Mouse (Mus musculus) midbrain, embryonic 13.5 days (tissue): ENCODE measurements around the gene Rrm1. TPM values are rescaled to one million over a fixed set of nuclear protein-coding genes. Genes with fewer than 3 reads are reported as not detected.
"Not testable (repeated sequence)": the region's sequence is repeated elsewhere in the genome, so short reads cannot be mapped to it uniquely, and the experiment has no call there.

ENCODE experiments used
- ATAC-seq: fragments of 200-750 bp; cut with Nextera tagmentation; 2 replicates; pipeline ENCODE4 v1.8.0; 2017; ENCODE audit warnings: mild to moderate bottlenecking, moderate TSS enrichment, moderate library complexity
- H3K27ac ChIP-seq: fragments of 300-500 bp; sonication (generic); 2 replicates; pipeline ENCODE4 v1.5.1; 2015; ENCODE audit warnings: inconsistent platforms, mild to moderate bottlenecking, moderate library complexity
- H3K27me3 ChIP-seq: fragments of 300-500 bp; sonication (generic); 2 replicates; pipeline ENCODE4 v1.6.1; 2015; ENCODE audit warnings: mild to moderate bottlenecking, inconsistent platforms
- H3K36me3 ChIP-seq: fragments of 300-500 bp; sonication (generic); 2 replicates; pipeline ENCODE4 v1.6.1; 2015; ENCODE audit warnings: mild to moderate bottlenecking, inconsistent platforms
- H3K4me1 ChIP-seq: fragments of 300-500 bp; sonication (generic); replicated peaks from 2 replicates; pipeline ENCODE4 v1.6.1; 2015; ENCODE audit warnings: inconsistent platforms
- H3K4me2 ChIP-seq: fragments of 300-500 bp; sonication (generic); replicated peaks from 2 replicates; pipeline ENCODE4 v1.6.1; 2015; ENCODE audit warnings: moderate library complexity, mild to moderate bottlenecking, inconsistent platforms
- H3K4me3 ChIP-seq: fragments of 300-500 bp; sonication (generic); replicated peaks from 2 replicates; pipeline ENCODE4 v1.5.1; 2015; ENCODE audit warnings: mild to moderate bottlenecking, inconsistent platforms
- H3K9ac ChIP-seq: fragments of 300-500 bp; sonication (generic); replicated peaks from 2 replicates; pipeline ENCODE4 v1.6.1; 2015; ENCODE audit warnings: mild to moderate bottlenecking, inconsistent platforms
- H3K9me3 ChIP-seq: fragments of 300-500 bp; sonication (generic); 2 replicates; pipeline ENCODE4 v1.6.1; 2016; ENCODE audit warnings: mild to moderate bottlenecking, inconsistent platforms
- WGBS: fragments of 180-500 bp; shearing (Covaris S2); methylation state at CpG from one replicate; pipeline ENCODE4 v1.1.7; 2015; 5-methylcytosine and 5-hydroxymethylcytosine counted together
- polyA plus RNA-seq: library from polyadenylated mRNA; unstranded; fragments of >200 nt; fragmentation: Nextera tagmentation; extraction: Ambion mirVana; gene quantifications from 2 replicates; pipeline ENCODE4 v1.2.1, GENCODE M21; 2015

Gene Rrm1
- polyA plus RNA-seq = 85.6 and 86.3 TPM in 2 replicates

- peaks cover 24% of the 10 kb centered on the region for H3K4me1 ChIP-seq
- peak within 1 kb of the TSS; percentile 89 for H3K4me3 ChIP-seq
- no peaks in the 10 kb centered on the region for H3K9me3 ChIP-seq
- H3K4me2 ChIP-seq = peak within 1 kb of the TSS; percentile 79
- H3K27ac ChIP-seq = peak within 1 kb of the TSS; percentile 69; the same call in 1 of the 2 replicates
- ATAC-seq = peak; percentile 99
- WGBS = under 1% methylated on average over 56 of the region's 56 CpGs
- peak within 1 kb of the TSS; percentile 85 for H3K9ac ChIP-seq
- H3K27me3 ChIP-seq = peaks cover 18% of the 10 kb centered on the region
- peaks cover 22% of the 10 kb centered on the region for H3K36me3 ChIP-seq
Measured at GRCm38 (mm10) chr7:102441657-102442391, at the start of gene Rrm1. TSS of gene Rrm1 (plus strand) at chr7:102441695.

GRCm38 (mm10) chr7:102393898-102394297, 47.6 kb upstream of the Rrm1 start:
- no peak overlapping the region for H3K27ac ChIP-seq
- no peak overlapping the region for H3K4me2 ChIP-seq
- no peaks in the 10 kb centered on the region for H3K4me1 ChIP-seq
- no peak for ATAC-seq
- no peaks in the 10 kb centered on the region for H3K9me3 ChIP-seq
- H3K36me3 ChIP-seq = no peaks in the 10 kb centered on the region
- no peak overlapping the region for H3K9ac ChIP-seq
- no peaks in the 10 kb centered on the region for H3K27me3 ChIP-seq
- H3K4me3 ChIP-seq = no peak overlapping the region
- WGBS = 91% methylated on average over 2 of the region's 2 CpGs

DNA sequence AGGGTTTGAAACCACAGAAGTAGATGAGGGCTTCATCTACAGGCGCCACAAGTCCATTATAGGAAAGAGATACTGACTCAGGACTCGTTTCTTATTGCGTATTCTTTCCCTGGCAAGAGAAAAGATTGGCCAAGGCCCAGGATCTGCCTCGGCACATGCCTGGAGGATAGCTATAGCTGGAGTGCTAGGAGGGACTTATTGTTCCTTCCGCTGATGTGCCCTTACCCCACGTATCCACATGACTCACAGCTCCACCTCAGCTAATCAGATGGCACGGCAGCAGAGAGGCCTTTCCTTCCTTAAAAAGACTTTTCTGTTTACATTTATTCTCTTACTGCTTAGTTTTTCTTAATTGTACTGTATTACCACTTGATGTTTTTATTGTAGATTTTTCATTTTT, 45.6 kb upstream of the Rrm1 start:
- ATAC-seq = no peak
- no peaks in the 10 kb centered on the region for H3K9me3 ChIP-seq
- 88% methylated on average over 7 of the region's 7 CpGs for WGBS

DNA sequence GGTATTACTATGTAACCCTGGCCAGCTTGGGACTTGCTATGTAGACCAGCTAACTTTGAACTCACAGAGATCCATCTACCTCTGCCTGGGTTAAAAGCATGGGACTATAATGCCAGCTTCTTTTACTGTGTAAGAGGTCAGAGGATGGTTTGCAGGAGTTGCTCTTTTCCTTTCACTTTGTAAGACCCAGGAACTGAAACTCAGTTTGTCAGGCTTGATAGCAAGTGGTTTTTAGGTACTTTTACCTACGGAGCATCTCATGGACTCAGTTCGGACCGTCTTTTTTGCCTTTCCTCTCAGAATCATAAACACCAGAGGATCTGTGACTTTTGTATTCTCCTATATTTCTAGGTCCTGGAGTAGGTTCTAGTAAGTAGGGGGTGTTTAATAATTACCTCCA, 45.2 kb upstream of the Rrm1 start:
- Histone ChIP-seq H3K9me3 (no peaks in the 10 kb centered on the region), H3K4me2 (no peak overlapping the region), H3K36me3 (no peaks in the 10 kb centered on the region), H3K27ac (no peak overlapping the region), H3K4me3 (no peak overlapping the region), H3K4me1 (0 out of 2 replicates have a peak, but pooled peaks cover 4% of the 10 kb centered on the region), H3K9ac (no peak overlapping the region), H3K27me3 (no peaks in the 10 kb centered on the region)
- 94% methylated on average over 3 of the region's 3 CpGs for WGBS
- ATAC-seq = no peak

More for the DNA sequence above, 45.6 kb upstream of the Rrm1 start:
- Histone ChIP-seq H3K4me3 (no peak overlapping the region), H3K36me3 (no peaks in the 10 kb centered on the region), H3K4me2 (no peak overlapping the region), H3K4me1 (0 out of 2 replicates have a peak, but pooled peaks cover 4% of the 10 kb centered on the region), H3K27me3 (no peaks in the 10 kb centered on the region), H3K27ac (no peak overlapping the region), H3K9ac (no peak overlapping the region)

DNA sequence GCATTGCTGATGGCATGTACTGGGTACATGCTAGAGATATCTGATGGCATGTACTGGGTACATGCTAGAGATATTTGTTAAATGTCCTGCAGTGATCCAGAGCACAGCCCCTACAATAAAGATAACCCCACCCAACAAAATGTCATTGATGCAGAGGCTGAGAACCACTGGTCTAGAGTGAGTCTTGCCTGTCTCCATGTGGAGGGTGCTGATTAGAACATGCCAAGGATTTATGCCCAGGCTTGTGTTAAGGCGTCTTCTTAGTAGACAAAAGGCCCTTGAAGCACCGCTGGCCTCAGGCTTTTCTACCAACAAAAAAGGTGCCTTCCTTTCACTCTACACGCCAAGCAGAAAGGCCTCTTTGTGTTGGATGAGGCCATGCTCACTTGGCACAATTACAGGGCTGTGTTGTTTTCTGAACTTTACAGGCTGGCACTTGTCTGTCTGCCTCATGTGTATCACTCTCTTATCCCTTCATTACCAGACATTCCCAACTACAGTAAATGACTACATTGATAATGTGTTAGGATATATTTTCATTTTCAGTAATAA, 42.2 kb upstream of the Rrm1 start:
- Histone ChIP-seq H3K27me3 (no peaks in the 10 kb centered on the region), H3K9ac (no peak overlapping the region), H3K36me3 (no peaks in the 10 kb centered on the region), H3K9me3 (no peaks in the 10 kb centered on the region), H3K4me2 (no peak overlapping the region), H3K27ac (no peak overlapping the region), H3K4me3 (no peak overlapping the region), H3K4me1 (0 out of 2 replicates have a peak, but pooled peaks cover 4% of the 10 kb centered on the region)
- whole genome bisulfite sequencing = 39% methylated on average over 3 of the region's 3 CpGs
- ATAC-seq = no peak

DNA sequence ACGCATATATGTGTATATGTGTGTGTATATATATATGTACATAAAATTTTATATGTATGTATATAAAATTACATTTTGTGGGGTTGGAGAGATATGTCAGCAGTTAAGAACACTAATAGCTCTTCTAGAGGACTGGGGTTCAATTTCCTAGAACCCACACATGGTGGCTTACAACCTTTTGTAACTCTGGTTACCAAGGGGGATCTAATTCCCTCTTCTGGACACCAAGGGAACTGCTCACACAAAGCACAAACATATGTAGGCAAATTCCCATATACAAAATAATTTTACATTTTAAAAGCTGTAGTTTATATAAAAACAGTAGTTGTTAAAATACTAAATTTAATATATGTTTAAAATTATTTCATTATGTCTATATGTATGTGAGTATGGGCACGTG, 37.4 kb upstream of the Rrm1 start:
- no peaks in the 10 kb centered on the region for H3K9me3 ChIP-seq
- WGBS = 92% methylated on average over 2 of the region's 2 CpGs
- no peak overlapping the region for H3K4me2 ChIP-seq
- no peaks in the 10 kb centered on the region for H3K27me3 ChIP-seq
- no peak overlapping the region for H3K27ac ChIP-seq
- no peak overlapping the region for H3K4me3 ChIP-seq
- ATAC-seq = no peak
- 0 out of 2 replicates have a peak, but pooled peaks cover 3% of the 10 kb centered on the region for H3K4me1 ChIP-seq
- H3K9ac ChIP-seq = no peak overlapping the region
- no peaks in the 10 kb centered on the region for H3K36me3 ChIP-seq

DNA sequence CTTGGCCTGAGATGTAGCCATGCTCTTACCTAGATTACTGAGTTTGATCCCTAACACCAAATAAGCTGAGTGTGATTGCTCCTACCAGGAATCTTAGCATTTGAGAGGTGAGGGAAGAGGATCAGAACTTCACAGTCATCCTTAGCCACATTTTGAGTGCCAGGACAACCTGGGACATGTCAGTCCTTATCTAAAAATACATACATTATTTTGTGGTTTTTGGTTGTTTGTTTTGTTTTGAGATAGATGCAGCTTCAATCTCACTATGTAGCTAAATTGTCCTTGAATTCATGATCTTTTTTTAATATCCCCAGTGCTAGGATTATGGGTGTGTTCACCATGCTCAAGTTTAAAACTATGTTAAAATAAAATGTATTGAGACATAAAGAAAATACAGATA, 34.1 kb upstream of the Rrm1 start:
- ATAC-seq = no peak
- Histone ChIP-seq H3K36me3 (no peaks in the 10 kb centered on the region), H3K9ac (no peak overlapping the region), H3K4me2 (no peak overlapping the region), H3K4me1 (no peaks in the 10 kb centered on the region), H3K9me3 (no peaks in the 10 kb centered on the region), H3K4me3 (no peak overlapping the region), H3K27ac (no peak overlapping the region), H3K27me3 (no peaks in the 10 kb centered on the region)

DNA sequence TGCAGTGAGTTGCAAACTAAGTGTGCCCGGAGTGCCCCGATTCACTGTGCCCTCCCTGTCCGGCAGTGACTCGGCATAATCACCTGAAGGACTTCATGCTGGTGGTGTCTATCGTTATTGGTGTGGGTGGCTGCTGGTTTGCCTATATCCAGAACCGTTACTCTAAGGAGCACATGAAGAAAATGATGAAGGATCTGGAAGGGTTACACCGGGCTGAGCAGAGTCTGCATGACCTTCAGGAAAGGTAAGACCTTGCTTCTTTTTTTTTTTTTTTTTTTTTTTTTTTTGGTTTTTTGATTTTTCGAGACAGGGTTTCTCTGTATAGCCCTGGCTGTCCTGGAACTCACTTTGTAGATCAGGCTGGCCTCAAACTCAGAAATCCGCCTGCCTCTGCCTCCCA, 26.2 kb upstream of the Rrm1 start:
- not testable (repeated sequence) for H3K9me3 ChIP-seq, H3K27ac ChIP-seq, H3K4me1 ChIP-seq, H3K4me2 ChIP-seq, H3K4me3 ChIP-seq, H3K9ac ChIP-seq, H3K36me3 ChIP-seq, H3K27me3 ChIP-seq, ATAC-seq
- 95% methylated on average over 9 of the region's 9 CpGs for WGBS

GRCm38 (mm10) chr7:102415841-102416240, 25.7 kb upstream of the Rrm1 start:
- no peak for ATAC-seq
- Histone ChIP-seq H3K9ac (no peak overlapping the region), H3K4me1 (no peaks in the 10 kb centered on the region), H3K9me3 (no peaks in the 10 kb centered on the region), H3K36me3 (no peaks in the 10 kb centered on the region), H3K27ac (no peak overlapping the region), H3K4me2 (no peak overlapping the region), H3K27me3 (no peaks in the 10 kb centered on the region), H3K4me3 (no peak overlapping the region)
- WGBS = 46% methylated on average over 6 of the region's 6 CpGs

- WGBS = 8% methylated on average over 4 of the region's 4 CpGs
- no peaks in the 10 kb centered on the region for H3K27me3 ChIP-seq
- no peaks in the 10 kb centered on the region for H3K9me3 ChIP-seq
- no peak overlapping the region for H3K4me3 ChIP-seq
- no peak overlapping the region for H3K4me2 ChIP-seq
- no peak overlapping the region for H3K9ac ChIP-seq
- peak; percentile 80 for ATAC-seq
- H3K27ac ChIP-seq = no peak overlapping the region
- no peaks in the 10 kb centered on the region for H3K4me1 ChIP-seq
- H3K36me3 ChIP-seq = no peaks in the 10 kb centered on the region
Measured at GRCm38 (mm10) chr7:102417398-102417797, 24.1 kb upstream of the Rrm1 start.

DNA sequence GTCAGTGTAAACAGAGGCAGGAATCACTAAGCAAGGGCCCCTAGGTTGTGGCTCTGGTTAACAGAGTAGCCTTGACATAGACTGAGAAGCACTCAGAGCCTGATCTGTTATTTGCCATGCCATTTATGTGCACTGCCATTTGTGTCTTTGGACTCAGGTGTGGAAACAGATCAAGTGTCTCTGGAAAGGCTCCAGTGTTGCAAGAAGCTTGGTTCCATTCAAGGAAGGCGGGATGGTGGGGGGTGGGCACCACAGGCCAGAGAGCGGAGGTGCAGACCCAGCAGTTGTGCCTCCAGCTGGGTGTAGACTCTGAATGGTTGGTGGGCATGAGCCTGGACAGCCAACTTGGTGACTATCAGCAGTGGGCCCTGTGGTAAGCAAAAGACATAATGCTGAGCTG, 19.5 kb upstream of the Rrm1 start:
- no peak overlapping the region for H3K4me3 ChIP-seq
- H3K4me1 ChIP-seq = no peaks in the 10 kb centered on the region
- no peak overlapping the region for H3K9ac ChIP-seq
- no peak overlapping the region for H3K4me2 ChIP-seq
- no peaks in the 10 kb centered on the region; the same call in 1 of the 2 replicates for H3K36me3 ChIP-seq
- WGBS = 83% methylated on average over 2 of the region's 2 CpGs
- no peaks in the 10 kb centered on the region for H3K9me3 ChIP-seq
- no peak overlapping the region for H3K27ac ChIP-seq
- no peak for ATAC-seq
- no peaks in the 10 kb centered on the region for H3K27me3 ChIP-seq

DNA sequence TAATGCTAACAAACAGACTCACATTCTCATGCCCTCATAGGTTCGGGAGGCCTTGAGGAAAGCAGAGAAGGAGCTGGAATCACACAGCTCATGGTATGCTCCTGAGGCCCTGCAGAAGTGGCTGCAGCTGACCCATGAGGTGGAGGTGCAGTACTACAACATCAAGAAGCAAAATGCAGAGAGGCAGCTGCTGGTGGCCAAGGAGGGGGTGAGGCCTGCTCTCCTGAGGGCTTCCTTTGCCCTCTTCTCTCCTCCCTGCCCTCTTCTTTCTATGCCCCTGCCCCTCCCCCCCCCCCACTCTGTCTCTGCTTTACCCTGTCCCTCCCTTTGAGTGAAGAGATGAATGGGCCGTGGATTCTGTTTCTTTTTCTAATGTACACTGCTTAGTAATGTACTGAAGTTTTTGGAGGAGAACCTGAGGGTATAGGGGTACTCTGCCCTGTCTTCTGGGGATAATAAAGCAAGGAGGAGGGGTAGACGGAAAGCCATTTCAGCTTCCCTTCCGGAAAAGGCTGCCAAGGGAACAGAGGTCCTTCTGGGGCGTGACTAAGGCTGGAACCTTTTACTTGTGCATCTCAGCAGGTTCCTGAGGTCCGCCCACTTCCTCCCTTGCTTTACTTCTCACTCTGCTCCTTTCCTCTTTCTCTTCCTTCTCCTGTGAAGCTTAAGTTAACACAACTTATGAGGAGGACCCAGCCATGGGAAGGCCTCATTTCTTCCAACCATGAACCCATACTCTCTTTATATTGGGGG, 15.4 kb upstream of the Rrm1 start:
- no peak overlapping the region for H3K4me2 ChIP-seq
- no peaks in the 10 kb centered on the region; the same call in 1 of the 2 replicates for H3K36me3 ChIP-seq
- H3K4me3 ChIP-seq = no peak overlapping the region
- H3K9me3 ChIP-seq = no peaks in the 10 kb centered on the region
- no peak overlapping the region for H3K9ac ChIP-seq
- H3K27me3 ChIP-seq = no peaks in the 10 kb centered on the region
- H3K27ac ChIP-seq = no peak overlapping the region
- ATAC-seq = no peak
- H3K4me1 ChIP-seq = no peaks in the 10 kb centered on the region
- 61% methylated on average over 6 of the region's 6 CpGs for WGBS
